ENCODE assay signal across 13 mouse cellular contexts in genomic region chr12:112253461-112253860, GRCm38 (mm10).
DNase-seq lines count a peak whose midpoint lies in the region; ATAC-seq lines count a peak whose summit lies in the region.
"Had no signal": no experiment of that assay in that cellular context is flagged by ENCODE, and none has a peak within 500 bp of the region (broad histone marks: within the 10 kb centered on the region; RNA-seq: fewer than 3 reads in every experiment).

No protein-coding gene starts in this region.

- H3K27me3 ChIP-seq in embryonic facial prominence, embryonic 14.5 days (replicated peaks; ENCODE audit: control insufficient read depth, insufficient read depth, low read length), result no peaks in the 10 kb centered on the region
- peaks cover 37% of the 10 kb centered on the region for H3K27me3 ChIP-seq in embryonic facial prominence, embryonic 10.5 days (replicated peaks; ENCODE audit: low read depth, poor library complexity, severe bottlenecking)
- no peaks in the 10 kb centered on the region for H3K27me3 ChIP-seq in forebrain, embryonic 14.5 days (replicated peaks; ENCODE audit: control insufficient read depth, insufficient read depth, low read length)
- H3K27me3 ChIP-seq in neural tube, embryonic 14.5 days (ENCODE audit: control insufficient read depth, insufficient read depth, low read length), result 0 out of 2 replicates have a peak, but pooled peaks cover 2% of the 10 kb centered on the region
- H3K27me3 ChIP-seq: liver, embryonic 13.5 days had no signal

- H3K9ac ChIP-seq in embryonic facial prominence, embryonic 14.5 days (ENCODE audit: low read depth, low read length), result no peak overlapping the region
- H3K9ac ChIP-seq in forebrain, embryonic 14.5 days (ENCODE audit: low read length), result no peak overlapping the region
- H3K9ac ChIP-seq in neural tube, embryonic 14.5 days (replicated peaks; ENCODE audit: low read depth, low read length), result no peak overlapping the region
- H3K9ac ChIP-seq: liver, embryonic 13.5 days had no signal

- no peak overlapping the region for H3K4me3 ChIP-seq in embryonic facial prominence, embryonic 14.5 days (ENCODE audit: low read depth, low read length)
- no peak overlapping the region for H3K4me3 ChIP-seq in embryonic facial prominence, embryonic 10.5 days
- H3K4me3 ChIP-seq in forebrain, embryonic 14.5 days (ENCODE audit: low read depth, low read length), result no peak overlapping the region
- H3K4me3 ChIP-seq in neural tube, embryonic 14.5 days (ENCODE audit: low read depth, low read length), result no peak overlapping the region
- H3K4me3 ChIP-seq: liver, embryonic 13.5 days had no signal

- 71% methylated on average over 10 of the region's 10 CpGs for WGBS in embryonic facial prominence, embryonic 14.5 days
- WGBS in embryonic facial prominence, embryonic 10.5 days, result 68% methylated on average over 10 of the region's 10 CpGs
- WGBS in forebrain, embryonic 14.5 days, result 31% methylated on average over 10 of the region's 10 CpGs
- WGBS in neural tube, embryonic 14.5 days, result 39% methylated on average over 10 of the region's 10 CpGs

- peak; percentile 50; the same call in 1 of the 2 replicates for ATAC-seq in embryonic facial prominence, embryonic 14.5 days (ENCODE audit: low read depth)
- ATAC-seq in forebrain, embryonic 14.5 days, result peak; percentile 46
- 0 out of 2 replicates have a peak, but pooled peaks have one; percentile 36 for ATAC-seq in neural tube, embryonic 14.5 days (ENCODE audit: low read depth)

- intact Hi-C loops in left cerebral cortex, postnatal 36 days (cut with DNase I), result no loop called here

- no peak overlapping the region for H3K27ac ChIP-seq in embryonic facial prominence, embryonic 14.5 days (replicated peaks; ENCODE audit: low read depth, low read length)
- H3K27ac ChIP-seq in embryonic facial prominence, embryonic 10.5 days (replicated peaks), result no peak overlapping the region
- H3K27ac ChIP-seq in forebrain, embryonic 14.5 days (ENCODE audit: low read depth, low read length), result no peak overlapping the region
- H3K27ac ChIP-seq in neural tube, embryonic 14.5 days (ENCODE audit: low read depth, low read length), result 0 out of 2 replicates have a peak overlapping the region, but pooled peaks have one; percentile 39
- H3K27ac ChIP-seq: liver, embryonic 13.5 days had no signal

- H3K4me2 ChIP-seq in embryonic facial prominence, embryonic 14.5 days (ENCODE audit: low read depth, low read length), result no peak overlapping the region
- H3K4me2 ChIP-seq in forebrain, embryonic 14.5 days (ENCODE audit: low read length), result no peak overlapping the region
- no peak overlapping the region for H3K4me2 ChIP-seq in neural tube, embryonic 14.5 days (ENCODE audit: low read depth, low read length)
- H3K4me2 ChIP-seq: liver, embryonic 13.5 days had no signal

- no peaks in the 10 kb centered on the region for H3K36me3 ChIP-seq in embryonic facial prominence, embryonic 14.5 days (ENCODE audit: control insufficient read depth, insufficient read depth, low read length)
- H3K36me3 ChIP-seq in embryonic facial prominence, embryonic 10.5 days (replicated peaks), result no peaks in the 10 kb centered on the region
- no peaks in the 10 kb centered on the region for H3K36me3 ChIP-seq in forebrain, embryonic 14.5 days (ENCODE audit: control insufficient read depth, insufficient read depth, low read length)
- H3K36me3 ChIP-seq in neural tube, embryonic 14.5 days (ENCODE audit: control insufficient read depth, insufficient read depth, low read length), result no peaks in the 10 kb centered on the region
- H3K36me3 ChIP-seq: liver, embryonic 13.5 days had no signal

- peaks cover 8% of the 10 kb centered on the region; the same call in 1 of the 2 replicates for H3K9me3 ChIP-seq in embryonic facial prominence, embryonic 14.5 days (ENCODE audit: control insufficient read depth, low read length)
- 0 out of 2 replicates have a peak, but pooled peaks cover 3% of the 10 kb centered on the region for H3K9me3 ChIP-seq in embryonic facial prominence, embryonic 10.5 days
- no peaks in the 10 kb centered on the region for H3K9me3 ChIP-seq in forebrain, embryonic 14.5 days (replicated peaks; ENCODE audit: control insufficient read depth, low read length)
- no peaks in the 10 kb centered on the region for H3K9me3 ChIP-seq in neural tube, embryonic 14.5 days (ENCODE audit: control insufficient read depth, low read length)
- H3K9me3 ChIP-seq: liver, embryonic 13.5 days had no signal

- peaks cover 10% of the 10 kb centered on the region; the same call in 1 of the 2 replicates for H3K4me1 ChIP-seq in embryonic facial prominence, embryonic 14.5 days (ENCODE audit: control insufficient read depth, insufficient read depth, low read length)
- H3K4me1 ChIP-seq in embryonic facial prominence, embryonic 10.5 days, result peaks cover 26% of the 10 kb centered on the region
- H3K4me1 ChIP-seq in forebrain, embryonic 14.5 days (ENCODE audit: control insufficient read depth, insufficient read depth, low read length), result no peaks in the 10 kb centered on the region
- H3K4me1 ChIP-seq in neural tube, embryonic 14.5 days (ENCODE audit: control insufficient read depth, insufficient read depth, low read length), result peaks cover 22% of the 10 kb centered on the region
- H3K4me1 ChIP-seq: liver, embryonic 13.5 days had no signal

- no peak for DNase-seq in embryonic facial prominence, embryonic 14.5 days (ENCODE audit: low spot score)
- DNase-seq in embryonic facial prominence, embryonic 10.5 days (ENCODE audit: low spot score), result no peak
- DNase-seq in left cerebral cortex, postnatal 36 days (ENCODE audit: low spot score in 2 of 2), result peak; percentile 11 to 25
- no peak for DNase-seq in left cerebral cortex, adult 11 months (ENCODE audit: low spot score)
- peak; percentile 50 for DNase-seq in forebrain, embryonic 14.5 days (ENCODE audit: low spot score)
- no peak for DNase-seq in urinary bladder, adult 2 months (ENCODE audit: low spot score)
- DNase-seq in adrenal gland, adult 18-20 months (ENCODE audit: low spot score in 2 of 2), result no peak
- DNase-seq: adrenal gland, postnatal 10 days; gastrocnemius, postnatal 36 days; kidney, postnatal 14 days; liver, embryonic 13.5 days; lung, postnatal 10 days had no signal

Comparison
In these comparisons a context has a peak if more than half of its experiments do, and no peak if none do; other contexts are left out.
1. DNase-seq: peak in left cerebral cortex, postnatal 36 days (2 of 2) and forebrain, embryonic 14.5 days (single experiment); none in embryonic facial prominence, embryonic 14.5 days (single experiment), embryonic facial prominence, embryonic 10.5 days (single experiment), left cerebral cortex, adult 11 months (single experiment), urinary bladder, adult 2 months (single experiment) and adrenal gland, adult 18-20 months (0 of 2).
2. Peak in every context shown above with its lines, with median percentiles within 50 percentile points of each other: ATAC-seq.